Mouse (Mus musculus): ENCODE results near the gene Sohlh2. TPM values are rescaled to one million over a fixed set of nuclear protein-coding genes. Genes with fewer than 3 reads are reported as not detected.

Gene Sohlh2
- polyA plus RNA-seq, 1 experiment from 2014 or later: 0.06 TPM

- H3K9me3 ChIP-seq (ENCODE audit: control insufficient read depth, low read length): no peaks in the 10 kb centered on the region
- no peak overlapping the region for H3K4me2 ChIP-seq (ENCODE audit: low read length)
- no peak overlapping the region for H3K4me3 ChIP-seq (ENCODE audit: low read length)
- H3K9ac ChIP-seq (ENCODE audit: low read depth, low read length): no peak overlapping the region
- peaks cover 8% of the 10 kb centered on the region; the same call in 1 of the 2 replicates for H3K4me1 ChIP-seq (ENCODE audit: control insufficient read depth, insufficient read depth, low read depth, low read length)
- WGBS: 64% methylated on average over 6 of the region's 6 CpGs
- no peak overlapping the region for H3K27ac ChIP-seq (ENCODE audit: low read depth, low read length)
- H3K36me3 ChIP-seq (ENCODE audit: control insufficient read depth, insufficient read depth, low read length): no peaks in the 10 kb centered on the region
- 0 out of 2 replicates have a peak, but pooled peaks have one; percentile 46 for ATAC-seq
- H3K27me3 ChIP-seq (replicated peaks; ENCODE audit: control insufficient read depth, insufficient read depth, low read length): no peaks in the 10 kb centered on the region
Measured at GRCm38 (mm10) chr3:55152673-55153334, 29.0 kb upstream of the Sohlh2 start.

GRCm38 (mm10) chr3:55154163-55154562 is 27.7 kb upstream of the Sohlh2 start:
- 88% methylated on average over 7 of the region's 7 CpGs for WGBS
- ATAC-seq: no peak
- Histone ChIP-seq H3K4me3 (ENCODE audit: low read length) (no peak overlapping the region), H3K27ac (ENCODE audit: low read depth, low read length) (no peak overlapping the region), H3K4me2 (ENCODE audit: low read length) (no peak overlapping the region), H3K9me3 (ENCODE audit: control insufficient read depth, low read length) (no peaks in the 10 kb centered on the region), H3K9ac (ENCODE audit: low read depth, low read length) (no peak overlapping the region), H3K27me3 (replicated peaks; ENCODE audit: control insufficient read depth, insufficient read depth, low read length) (no peaks in the 10 kb centered on the region), H3K36me3 (ENCODE audit: control insufficient read depth, insufficient read depth, low read length) (no peaks in the 10 kb centered on the region), H3K4me1 (ENCODE audit: control insufficient read depth, insufficient read depth, low read depth, low read length) (peaks cover 6% of the 10 kb centered on the region; the same call in 1 of the 2 replicates)

- Histone ChIP-seq H3K4me1 (ENCODE audit: control insufficient read depth, insufficient read depth, low read depth, low read length) (peaks cover 3% of the 10 kb centered on the region; the same call in 1 of the 2 replicates), H3K9me3 (ENCODE audit: control insufficient read depth, low read length) (no peaks in the 10 kb centered on the region), H3K27ac (ENCODE audit: low read depth, low read length) (no peak overlapping the region), H3K9ac (ENCODE audit: low read depth, low read length) (no peak overlapping the region), H3K27me3 (replicated peaks; ENCODE audit: control insufficient read depth, insufficient read depth, low read length) (no peaks in the 10 kb centered on the region), H3K4me2 (ENCODE audit: low read length) (no peak overlapping the region), H3K36me3 (ENCODE audit: control insufficient read depth, insufficient read depth, low read length) (no peaks in the 10 kb centered on the region), H3K4me3 (ENCODE audit: low read length) (no peak overlapping the region)
- ATAC-seq: peak; percentile 70
- WGBS: 50% methylated on average over 5 of the region's 5 CpGs
Measured at GRCm38 (mm10) chr3:55157413-55157812, 24.4 kb upstream of the Sohlh2 start.

DNA sequence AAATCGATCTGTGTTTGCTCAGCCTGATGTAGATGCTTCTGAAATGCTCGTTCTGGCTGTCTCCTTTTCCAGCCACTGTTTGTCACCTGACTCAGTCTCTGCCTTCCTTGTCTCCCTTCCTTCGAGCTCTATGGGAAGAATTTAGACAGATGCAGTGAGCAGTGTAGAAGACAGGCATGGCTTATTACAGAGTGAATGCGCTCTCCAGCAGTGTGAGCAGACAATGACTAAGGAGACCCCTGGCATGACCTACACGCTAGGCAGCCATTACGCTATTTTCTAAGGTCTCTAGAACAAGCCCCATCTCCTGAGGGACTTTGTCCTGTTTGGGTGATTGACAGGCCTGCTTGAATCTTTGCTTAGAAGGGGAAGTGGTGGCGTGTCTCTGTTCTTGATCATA is 20.7 kb upstream of the Sohlh2 start:
- no peak overlapping the region for H3K9ac ChIP-seq (ENCODE audit: low read depth, low read length)
- H3K4me3 ChIP-seq (ENCODE audit: low read length): no peak overlapping the region
- peaks cover 3% of the 10 kb centered on the region; the same call in 1 of the 2 replicates for H3K4me1 ChIP-seq (ENCODE audit: control insufficient read depth, insufficient read depth, low read depth, low read length)
- ATAC-seq: peak; percentile 43; the same call in 1 of the 2 replicates
- no peak overlapping the region for H3K4me2 ChIP-seq (ENCODE audit: low read length)
- H3K9me3 ChIP-seq (ENCODE audit: control insufficient read depth, low read length): no peaks in the 10 kb centered on the region
- H3K27ac ChIP-seq (ENCODE audit: low read depth, low read length): no peak overlapping the region
- no peaks in the 10 kb centered on the region for H3K27me3 ChIP-seq (replicated peaks; ENCODE audit: control insufficient read depth, insufficient read depth, low read length)
- WGBS: 31% methylated on average over 7 of the region's 7 CpGs
- H3K36me3 ChIP-seq (ENCODE audit: control insufficient read depth, insufficient read depth, low read length): no peaks in the 10 kb centered on the region

GRCm38 (mm10) chr3:55163510-55163909 is 18.3 kb upstream of the Sohlh2 start:
- Histone ChIP-seq H3K9ac (ENCODE audit: low read depth, low read length) (no peak overlapping the region), H3K27me3 (replicated peaks; ENCODE audit: control insufficient read depth, insufficient read depth, low read length) (no peaks in the 10 kb centered on the region), H3K27ac (ENCODE audit: low read depth, low read length) (no peak overlapping the region), H3K4me1 (ENCODE audit: control insufficient read depth, insufficient read depth, low read depth, low read length) (no peaks in the 10 kb centered on the region; the same call in 1 of the 2 replicates), H3K4me3 (ENCODE audit: low read length) (no peak overlapping the region), H3K4me2 (ENCODE audit: low read length) (no peak overlapping the region), H3K36me3 (ENCODE audit: control insufficient read depth, insufficient read depth, low read length) (no peaks in the 10 kb centered on the region), H3K9me3 (ENCODE audit: control insufficient read depth, low read length) (no peaks in the 10 kb centered on the region)
- 55% methylated on average over 4 of the region's 4 CpGs for WGBS
- peak; percentile 68 for ATAC-seq

GRCm38 (mm10) chr3:55172478-55172877 is 9.3 kb upstream of the Sohlh2 start:
- no peak overlapping the region for H3K4me3 ChIP-seq (ENCODE audit: low read length)
- H3K9me3 ChIP-seq (ENCODE audit: control insufficient read depth, low read length): no peaks in the 10 kb centered on the region
- ATAC-seq: no peak
- no peaks in the 10 kb centered on the region for H3K4me1 ChIP-seq (ENCODE audit: control insufficient read depth, insufficient read depth, low read depth, low read length)
- WGBS: 82% methylated on average over 3 of the region's 3 CpGs
- no peak overlapping the region for H3K4me2 ChIP-seq (ENCODE audit: low read length)
- no peaks in the 10 kb centered on the region for H3K36me3 ChIP-seq (ENCODE audit: control insufficient read depth, insufficient read depth, low read length)
- no peak overlapping the region for H3K27ac ChIP-seq (ENCODE audit: low read depth, low read length)
- no peak overlapping the region for H3K9ac ChIP-seq (ENCODE audit: low read depth, low read length)
- no peaks in the 10 kb centered on the region for H3K27me3 ChIP-seq (replicated peaks; ENCODE audit: control insufficient read depth, insufficient read depth, low read length)

GRCm38 (mm10) chr3:55177271-55177670 is 4.6 kb upstream of the Sohlh2 start:
- no peak overlapping the region for H3K4me2 ChIP-seq (ENCODE audit: low read length)
- no peaks in the 10 kb centered on the region for H3K4me1 ChIP-seq (ENCODE audit: control insufficient read depth, insufficient read depth, low read depth, low read length)
- H3K36me3 ChIP-seq (ENCODE audit: control insufficient read depth, insufficient read depth, low read length): no peaks in the 10 kb centered on the region
- ATAC-seq: no peak
- no peaks in the 10 kb centered on the region for H3K9me3 ChIP-seq (ENCODE audit: control insufficient read depth, low read length)
- no peak overlapping the region for H3K4me3 ChIP-seq (ENCODE audit: low read length)
- H3K9ac ChIP-seq (ENCODE audit: low read depth, low read length): no peak overlapping the region
- no peaks in the 10 kb centered on the region for H3K27me3 ChIP-seq (replicated peaks; ENCODE audit: control insufficient read depth, insufficient read depth, low read length)
- 55% methylated on average over 6 of the region's 6 CpGs for WGBS
- no peak overlapping the region for H3K27ac ChIP-seq (ENCODE audit: low read depth, low read length)

DNA sequence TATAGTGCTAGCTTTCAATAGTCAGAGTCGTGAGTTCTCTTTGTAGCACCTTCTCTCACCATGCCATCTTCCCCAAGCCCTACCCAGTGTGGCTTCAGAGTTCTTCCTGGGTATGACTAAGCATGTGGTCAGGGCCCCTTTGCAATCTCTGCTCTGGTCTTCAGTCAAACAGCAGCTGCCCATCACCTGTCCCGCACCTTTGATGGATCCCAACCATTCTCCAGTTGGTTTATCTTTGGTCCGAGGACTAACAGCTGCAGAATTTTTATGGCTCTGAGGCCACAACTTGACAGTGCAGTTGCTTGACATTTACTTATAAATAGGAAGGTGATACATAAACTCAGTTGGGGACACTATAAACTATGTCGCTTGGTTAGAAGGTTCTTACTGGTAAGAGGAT is 9.8 kb downstream of the Sohlh2 start:
- Histone ChIP-seq H3K27ac (ENCODE audit: low read depth, low read length) (no peak overlapping the region), H3K4me3 (ENCODE audit: low read length) (no peak overlapping the region), H3K9ac (ENCODE audit: low read depth, low read length) (no peak overlapping the region), H3K27me3 (replicated peaks; ENCODE audit: control insufficient read depth, insufficient read depth, low read length) (no peaks in the 10 kb centered on the region), H3K4me1 (ENCODE audit: control insufficient read depth, insufficient read depth, low read depth, low read length) (no peaks in the 10 kb centered on the region), H3K4me2 (ENCODE audit: low read length) (no peak overlapping the region), H3K9me3 (ENCODE audit: control insufficient read depth, low read length) (no peaks in the 10 kb centered on the region), H3K36me3 (ENCODE audit: control insufficient read depth, insufficient read depth, low read length) (no peaks in the 10 kb centered on the region)
- no peak for ATAC-seq
- WGBS: 93% methylated on average over 4 of the region's 4 CpGs

- H3K27ac ChIP-seq (ENCODE audit: low read depth, low read length): no peak overlapping the region
- ATAC-seq: no peak
- 69% methylated on average over 2 of the region's 2 CpGs for WGBS
- H3K4me3 ChIP-seq (ENCODE audit: low read length): no peak overlapping the region
- no peaks in the 10 kb centered on the region for H3K27me3 ChIP-seq (replicated peaks; ENCODE audit: control insufficient read depth, insufficient read depth, low read length)
- no peaks in the 10 kb centered on the region for H3K9me3 ChIP-seq (ENCODE audit: control insufficient read depth, low read length)
- no peaks in the 10 kb centered on the region for H3K36me3 ChIP-seq (ENCODE audit: control insufficient read depth, insufficient read depth, low read length)
- H3K4me2 ChIP-seq (ENCODE audit: low read length): no peak overlapping the region
- H3K4me1 ChIP-seq (ENCODE audit: control insufficient read depth, insufficient read depth, low read depth, low read length): no peaks in the 10 kb centered on the region
- no peak overlapping the region for H3K9ac ChIP-seq (ENCODE audit: low read depth, low read length)
Measured at GRCm38 (mm10) chr3:55193351-55193750, 11.5 kb downstream of the Sohlh2 start.

All from hindbrain, embryonic 16.5 days (tissue).